Mouse (Mus musculus): ENCODE results near the gene C130074G19Rik.

DNA sequence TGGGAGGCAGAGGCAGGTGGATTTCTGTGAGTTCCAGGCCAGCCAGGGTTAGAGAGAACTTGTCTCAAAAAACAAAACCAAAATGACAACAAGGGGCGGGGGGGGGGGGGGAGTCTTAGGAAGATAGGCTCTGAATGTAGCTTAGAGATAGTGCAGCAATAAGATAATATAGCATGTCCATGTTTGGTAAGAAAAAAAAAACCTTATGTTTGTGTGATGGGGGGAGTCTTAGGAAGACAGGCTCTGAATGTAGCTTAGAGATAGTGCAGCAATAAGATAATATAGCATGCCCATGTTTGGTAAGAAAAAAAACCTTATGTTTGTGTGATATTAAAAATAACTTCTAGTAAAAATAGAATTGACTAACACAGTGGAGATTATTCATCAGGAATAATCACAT lies 45.4 kb upstream of the C130074G19Rik start:
- TF ChIP-seq POLR2A (IDR thresholded peaks at IDR 0.05; ENCODE audit: borderline replicate concordance, extremely low read depth, insufficient read depth, insufficient read length, poor library complexity, severe bottlenecking), result no peak
- TF ChIP-seq CTCF (IDR thresholded peaks at IDR 0.05; ENCODE audit: borderline replicate concordance, extremely low read depth, insufficient read depth, insufficient read length), result no peak
